Mouse (Mus musculus) liver, postnatal 0 days (tissue): ENCODE measurements around the gene Gpr84. TPM values are rescaled to one million over a fixed set of nuclear protein-coding genes. Genes with fewer than 3 reads are reported as not detected.

Experiments
- ATAC-seq: fragments of 200-750 bp; cut with Nextera tagmentation; 2 replicates; pipeline ENCODE4 v1.8.0; 2017; ENCODE audit warnings: mild to moderate bottlenecking, moderate library complexity
- DNase-seq: peaks from one replicate; pipeline ENCODE4 v3.0.0-alpha.2; 2016
- H3K27ac ChIP-seq: fragments of 300-500 bp; sonication (generic); 2 replicates; pipeline ENCODE4 v1.5.1; 2014; ENCODE audit warnings: antibody characterized with exemption, moderate library complexity, mild to moderate bottlenecking, low read depth
- H3K27me3 ChIP-seq: fragments of 300-500 bp; sonication (generic); 2 replicates; pipeline ENCODE4 v1.6.1; 2014; ENCODE audit warnings: low read length, control low read depth, mixed read lengths; ENCODE audit not compliant: insufficient read depth
- H3K36me3 ChIP-seq: fragments of 300-500 bp; sonication (generic); replicated peaks from 2 replicates; pipeline ENCODE4 v1.6.1; 2014; ENCODE audit warnings: mild to moderate bottlenecking, control low read depth, low read length, moderate library complexity, mixed read lengths; ENCODE audit not compliant: insufficient read depth
- H3K4me1 ChIP-seq: fragments of 300-500 bp; sonication (generic); 2 replicates; pipeline ENCODE4 v1.6.1; 2014; ENCODE audit warnings: antibody characterized with exemption, mild to moderate bottlenecking, control low read depth; ENCODE audit not compliant: insufficient read depth
- H3K4me2 ChIP-seq: fragments of 300-500 bp; sonication (generic); 2 replicates; pipeline ENCODE4 v1.6.1; 2014; ENCODE audit warnings: low read depth, mild to moderate bottlenecking, low read length, moderate library complexity, mixed read lengths
- H3K4me3 ChIP-seq: fragments of 300-500 bp; sonication (generic); 2 replicates; pipeline ENCODE4 v1.5.1; 2014; ENCODE audit warnings: low read depth, low read length
- H3K9ac ChIP-seq: fragments of 300-500 bp; sonication (generic); replicated peaks from 2 replicates; pipeline ENCODE4 v1.6.1; 2014; ENCODE audit warnings: mild to moderate bottlenecking, moderate library complexity
- H3K9me3 ChIP-seq: fragments of 300-500 bp; sonication (generic); 2 replicates; pipeline ENCODE4 v1.6.1; 2016; ENCODE audit warnings: mild to moderate bottlenecking, control low read depth, low read length, mixed read lengths
- CTCF ChIP-seq: sonication (generic); IDR thresholded peaks from 2 replicates; pipeline ENCODE4 v1.5.1; 2016; ENCODE audit warnings: antibody characterized with exemption, low read depth
- EP300 ChIP-seq: IDR thresholded peaks from 2 replicates; pipeline ENCODE4 v1.6.1; 2016; ENCODE audit warnings: antibody characterized with exemption, low read depth, mild to moderate bottlenecking
- WGBS: fragments of 180-500 bp; shearing (Covaris S2); extraction: QIAGEN DNeasy Blood & Tissue Kit; methylation state at CpG from one replicate; pipeline ENCODE4 v1.1.7; 2014; ENCODE audit not compliant: insufficient replicate concordance; 5-methylcytosine and 5-hydroxymethylcytosine counted together
- polyA plus RNA-seq: library from polyadenylated mRNA; unstranded; fragments of >200 nt; fragmentation: Nextera tagmentation; extraction: Ambion mirVana; gene quantifications from 2 replicates; pipeline ENCODE4 v1.2.1, GENCODE M21; 2015

Gene Gpr84
- polyA plus RNA-seq, 1 experiment from 2014 or later: 1.8 TPM

- no peaks in the 10 kb centered on the region for H3K9me3 ChIP-seq
- no peaks in the 10 kb centered on the region for H3K27me3 ChIP-seq
- peaks cover 14% of the 10 kb centered on the region for H3K36me3 ChIP-seq
- H3K4me1 ChIP-seq: peaks cover 17% of the 10 kb centered on the region
- no peak overlapping the region for H3K4me2 ChIP-seq
- 28% methylated on average over 18 of the region's 18 CpGs for WGBS
- no peak overlapping the region for H3K9ac ChIP-seq
- ATAC-seq (no peak), DNase-seq (peak; percentile 43)
- no peak overlapping the region for H3K4me3 ChIP-seq
- 0 out of 2 replicates have a peak overlapping the region, but pooled peaks have one; percentile 48 for H3K27ac ChIP-seq
- TF ChIP-seq CTCF (peak; percentile 87), EP300 (no peak)
These were observed 3.2 kb upstream of the Gpr84 start for GRCm38 (mm10) chr15:103313495-103314095.

GRCm38 (mm10) chr15:103308876-103309580, 1.4 kb downstream of the Gpr84 start:
- H3K27ac ChIP-seq: peak overlapping the region; percentile 62
- DNase-seq: no peak
- H3K36me3 ChIP-seq: no peaks in the 10 kb centered on the region
- no peak for ATAC-seq
- 0 out of 2 replicates have a peak, but pooled peaks cover 2% of the 10 kb centered on the region for H3K27me3 ChIP-seq
- TF ChIP-seq EP300 (no peak), CTCF (no peak)
- H3K9me3 ChIP-seq: no peaks in the 10 kb centered on the region
- peak overlapping the region; percentile 30 for H3K4me3 ChIP-seq
- peak overlapping the region; percentile 26; the same call in 1 of the 2 replicates for H3K9ac ChIP-seq
- peaks cover 44% of the 10 kb centered on the region for H3K4me1 ChIP-seq
- WGBS: 63% methylated on average over 26 of the region's 26 CpGs
- peak overlapping the region; percentile 65 for H3K4me2 ChIP-seq

- Histone ChIP-seq H3K36me3 (no peaks in the 10 kb centered on the region), H3K9me3 (no peaks in the 10 kb centered on the region), H3K4me2 (peak overlapping the region; percentile 65), H3K27me3 (0 out of 2 replicates have a peak, but pooled peaks cover 2% of the 10 kb centered on the region), H3K4me3 (peak overlapping the region; percentile 30), H3K4me1 (peaks cover 45% of the 10 kb centered on the region), H3K27ac (peak overlapping the region; percentile 62), H3K9ac (peak overlapping the region; percentile 26; the same call in 1 of the 2 replicates)
- TF ChIP-seq CTCF: peak; percentile 53
- TF ChIP-seq EP300: no peak
- 22% methylated on average over 28 of the region's 28 CpGs for WGBS
- ATAC-seq (peak; percentile 16; the same call in 1 of the 2 replicates), DNase-seq (peak; percentile 64)
These were observed 2.1 kb downstream of the Gpr84 start for GRCm38 (mm10) chr15:103308056-103308875.

GRCm38 (mm10) chr15:103307125-103307524, 3.3 kb downstream of the Gpr84 start:
- Histone ChIP-seq H3K4me1 (peaks cover 46% of the 10 kb centered on the region), H3K27me3 (0 out of 2 replicates have a peak, but pooled peaks cover 2% of the 10 kb centered on the region), H3K27ac (peak overlapping the region; percentile 78; the same call in 1 of the 2 replicates), H3K36me3 (no peaks in the 10 kb centered on the region), H3K4me2 (peak overlapping the region; percentile 14; the same call in 1 of the 2 replicates), H3K9ac (no peak overlapping the region), H3K4me3 (no peak overlapping the region), H3K9me3 (no peaks in the 10 kb centered on the region)
- DNase-seq (peak; percentile 94), ATAC-seq (peak; percentile 20; the same call in 1 of the 2 replicates)
- WGBS: under 1% methylated on average over 7 of the region's 7 CpGs
- TF ChIP-seq EP300: no peak
- TF ChIP-seq CTCF: peak; percentile 99

GRCm38 (mm10) chr15:103305792-103306645, 4.4 kb downstream of the Gpr84 start:
- Histone ChIP-seq H3K27me3 (0 out of 2 replicates have a peak, but pooled peaks cover 2% of the 10 kb centered on the region), H3K4me1 (peaks cover 46% of the 10 kb centered on the region), H3K4me3 (peak overlapping the region; percentile 47), H3K36me3 (no peaks in the 10 kb centered on the region), H3K9me3 (no peaks in the 10 kb centered on the region), H3K4me2 (peak overlapping the region; percentile 85), H3K27ac (peak overlapping the region; percentile 78), H3K9ac (peak overlapping the region; percentile 76)
- WGBS: 21% methylated on average over 8 of the region's 8 CpGs
- DNase-seq: no peak
- peak; percentile 17 for ATAC-seq
- no peak for TF ChIP-seq EP300
- no peak for TF ChIP-seq CTCF
